Mouse (Mus musculus) forebrain, embryonic 12.5 days (tissue): ENCODE results near the gene Sgpp2. TPM values are rescaled to one million over a fixed set of nuclear protein-coding genes. Genes with fewer than 3 reads are reported as not detected.

ENCODE experiments used
- polyA plus RNA-seq: library from polyadenylated mRNA; unstranded; fragments of >200 nt; fragmentation: Nextera tagmentation; extraction: Ambion mirVana; gene quantifications from 2 replicates; pipeline ENCODE4 v1.2.1, GENCODE M21; 2016

The Sgpp2 gene
- polyA plus RNA-seq, 1 experiment from 2014 or later: 1.5 TPM

Other genes starting within 250 kb of the Sgpp2 start
- gene Pax3, start 113.2 kb upstream of the Sgpp2 start, polyA plus RNA-seq: 3.3 and 3.6 TPM in 2 replicates
- 136 and 139 TPM in 2 replicates for gene Farsb, start 178.6 kb downstream of the Sgpp2 start, polyA plus RNA-seq
- not detected in 2 replicates for gene Mogat1, start 200.6 kb downstream of the Sgpp2 start, polyA plus RNA-seq
- 0.38 and 0.42 TPM in 2 replicates for gene BC035947, start 201.8 kb downstream of the Sgpp2 start, polyA plus RNA-seq